9 mouse cellular contexts compared by ENCODE assay signal in genomic region chr1:58587491-58587890, GRCm38 (mm10). TPM values are rescaled to one million over a fixed set of nuclear protein-coding genes. Genes with fewer than 3 reads are reported as not detected.
A peak's percentile ranks its signal among the peaks of the same experiment; 100 is the strongest.
DNase-seq lines count a peak whose midpoint lies in the region; ATAC-seq and TF ChIP-seq lines count a peak whose summit lies in the region.
"Had no signal": no experiment of that assay in that cellular context is flagged by ENCODE, and none has a peak within 500 bp of the region (broad histone marks: within the 10 kb centered on the region; RNA-seq: fewer than 3 reads in every experiment).

No protein-coding gene starts in this region.

- no peak for ATAC-seq in heart, embryonic 12.5 days (ENCODE audit: insufficient number of reproducible peaks, low FRiP score)
- ATAC-seq in liver, embryonic 12.5 days: no peak
- ATAC-seq in inflammation-experienced regulatory T-cells, adult 6 months: no peak

- H3K4me3 ChIP-seq in heart, embryonic 12.5 days: no peak overlapping the region; the same call in 1 of the 2 replicates
- peak overlapping the region; percentile 42; the same call in 1 of the 2 replicates for H3K4me3 ChIP-seq in testis, adult 2 months (ENCODE audit: control insufficient read depth, low read depth, low read length)
- peak overlapping the region; percentile 80 for H3K4me3 ChIP-seq in liver, embryonic 12.5 days

- no peak for DNase-seq in heart, postnatal 4 days
- DNase-seq in testis, postnatal 14 days (ENCODE audit: low spot score): no peak
- no peak for DNase-seq in cerebellum, postnatal 14 days
- no peak for DNase-seq in urinary bladder, postnatal 4 days (ENCODE audit: low spot score in 2 of 2)
- DNase-seq: gastrocnemius, postnatal 10 days had no signal

- peaks cover 11% of the 10 kb centered on the region for H3K36me3 ChIP-seq in heart, embryonic 12.5 days
- no peaks in the 10 kb centered on the region for H3K36me3 ChIP-seq in testis, adult 2 months (ENCODE audit: control insufficient read depth, insufficient read depth, low read length)
- H3K36me3 ChIP-seq in liver, embryonic 12.5 days: peaks cover 8% of the 10 kb centered on the region

- H3K9ac ChIP-seq in heart, embryonic 12.5 days: no peak overlapping the region
- H3K9ac ChIP-seq in liver, embryonic 12.5 days: peak overlapping the region; percentile 89

- no peak overlapping the region for H3K27ac ChIP-seq in heart, embryonic 12.5 days (ENCODE audit: poor library complexity, severe bottlenecking)
- no peak overlapping the region for H3K27ac ChIP-seq in testis, adult 2 months (ENCODE audit: control insufficient read depth, insufficient read depth, low read depth, low read length)
- H3K27ac ChIP-seq in liver, embryonic 12.5 days: no peak overlapping the region

- no peaks in the 10 kb centered on the region for H3K9me3 ChIP-seq in heart, embryonic 12.5 days (replicated peaks)
- H3K9me3 ChIP-seq in liver, embryonic 12.5 days (replicated peaks): no peaks in the 10 kb centered on the region

- TF ChIP-seq CTCF in testis, adult 2 months (IDR thresholded peaks at IDR 0.05; ENCODE audit: control insufficient read depth, insufficient read depth, insufficient replicate concordance, low read depth, low read length): no peak

- no peak for TF ChIP-seq POLR2A in testis, adult 2 months (IDR thresholded peaks at IDR 0.05; ENCODE audit: control insufficient read depth, low read depth, low read length)

- H3K27me3 ChIP-seq in heart, embryonic 12.5 days (replicated peaks): no peaks in the 10 kb centered on the region
- no peaks in the 10 kb centered on the region for H3K27me3 ChIP-seq in testis, adult 2 months (ENCODE audit: control insufficient read depth, insufficient read depth, low read length)
- no peaks in the 10 kb centered on the region for H3K27me3 ChIP-seq in liver, embryonic 12.5 days (replicated peaks)

- H3K4me1 ChIP-seq in heart, embryonic 12.5 days (replicated peaks): peaks cover 8% of the 10 kb centered on the region
- peaks cover 2% of the 10 kb centered on the region; the same call in 1 of the 2 replicates for H3K4me1 ChIP-seq in testis, adult 2 months (ENCODE audit: control insufficient read depth, insufficient read depth, low read length)
- peaks cover 16% of the 10 kb centered on the region for H3K4me1 ChIP-seq in liver, embryonic 12.5 days

- H3K4me2 ChIP-seq in heart, embryonic 12.5 days: peak overlapping the region; percentile 36
- peak overlapping the region; percentile 85 for H3K4me2 ChIP-seq in liver, embryonic 12.5 days

- 89% methylated on average over 1 of the region's 1 CpGs for WGBS in heart, embryonic 12.5 days
- WGBS in liver, embryonic 12.5 days (ENCODE audit: insufficient replicate concordance): 76% methylated on average over 1 of the region's 1 CpGs

RNA-seq across cellular contexts. Expression of gene Ndufb3, which starts 1.3 kb away (rescaled TPM):
- 220 and 223 TPM in 2 replicates for polyA plus RNA-seq in heart, embryonic 12.5 days (2016; fragmentation: Nextera tagmentation; extraction: Ambion mirVana)
- 100 to 1,000 TPM; 174 to 189 TPM for total RNA-seq in heart, postnatal 4 days (2021)
- 37.6 and 40.4 TPM in 2 replicates for polyA plus RNA-seq in testis, adult 2 months (2012; rRNA removed)
- 128 and 143 TPM in 2 replicates for polyA plus RNA-seq in liver, embryonic 12.5 days (2016; fragmentation: Nextera tagmentation; extraction: Ambion mirVana)
- polyA plus RNA-seq in inflammation-experienced regulatory T-cells, adult 6 months (2017; shearing (Covaris generic)): 10 to 100 TPM; 76.2 to 94.3 (median 83.6) TPM

RNA-seq across cellular contexts. Expression of gene Fam126b, which starts 1.4 kb away (rescaled TPM):
- polyA plus RNA-seq in heart, embryonic 12.5 days (2016; fragmentation: Nextera tagmentation; extraction: Ambion mirVana): 4.5 and 4.9 TPM in 2 replicates
- 10 to 100 TPM in 1 of 2 experiments, 1 to 10 TPM in 1; 9.9 to 11.3 TPM for total RNA-seq in heart, postnatal 4 days (2021)
- polyA plus RNA-seq in testis, adult 2 months (2012; rRNA removed): 2.6 and 3.8 TPM in 2 replicates
- polyA plus RNA-seq in liver, embryonic 12.5 days (2016; fragmentation: Nextera tagmentation; extraction: Ambion mirVana): 5.2 and 5.7 TPM in 2 replicates
- polyA plus RNA-seq in inflammation-experienced regulatory T-cells, adult 6 months (2017; shearing (Covaris generic)): 10 to 100 TPM in 2 of 3 experiments, 1 to 10 TPM in 1; 8.4 to 14.4 (median 14.1) TPM
